Mouse (Mus musculus): Measurements from ENCODE around the gene Taf8. TPM values are rescaled to one million over a fixed set of nuclear protein-coding genes. Genes with fewer than 3 reads are reported as not detected.
"Not testable (repeated sequence)": the region's sequence is repeated elsewhere in the genome, so short reads cannot be mapped to it uniquely, and the experiment has no call there.

Taf8 gene
- polyA plus RNA-seq, 1 experiment from 2014 or later, result 15.9 TPM

- Histone ChIP-seq H3K4me2 (peak within 1 kb of the TSS; percentile 87), H3K27ac (ENCODE audit: low read depth, low read length) (peak within 1 kb of the TSS; percentile 57), H3K4me1 (ENCODE audit: control insufficient read depth, insufficient read depth, low read length) (peaks cover 28% of the 10 kb centered on the region), H3K27me3 (ENCODE audit: control insufficient read depth, insufficient read depth, low read length) (no peaks in the 10 kb centered on the region), H3K36me3 (ENCODE audit: control insufficient read depth, insufficient read depth, low read length) (peaks cover 2% of the 10 kb centered on the region; the same call in 1 of the 2 replicates), H3K9ac (ENCODE audit: low read depth, low read length) (peak within 1 kb of the TSS; percentile 80), H3K9me3 (replicated peaks; ENCODE audit: control insufficient read depth, low read length) (no peaks in the 10 kb centered on the region), H3K4me3 (ENCODE audit: low read depth, low read length) (peak within 1 kb of the TSS; percentile 49)
- WGBS (ENCODE audit: insufficient replicate concordance), result 2% methylated on average over 22 of the region's 22 CpGs
- peak; percentile 13; the same call in 1 of the 2 replicates for ATAC-seq (replicated peaks; ENCODE audit: insufficient number of reproducible peaks, low FRiP score, low TSS enrichment)
Observed at GRCm38 (mm10) chr17:47504941-47505346, 2.9 kb upstream of the Taf8 start, which contains the start of gene Ccnd3. Ccnd3 (plus strand) TSS chr17:47505051.

GRCm38 (mm10) chr17:47504228-47504627 is 2.1 kb upstream of the Taf8 start:
- no peak overlapping the region; the same call in 1 of the 2 replicates for H3K27ac ChIP-seq (ENCODE audit: low read depth, low read length)
- 60% methylated on average over 5 of the region's 5 CpGs for WGBS (ENCODE audit: insufficient replicate concordance)
- H3K9ac ChIP-seq (ENCODE audit: low read depth, low read length), result peak overlapping the region; percentile 80
- ATAC-seq (replicated peaks; ENCODE audit: insufficient number of reproducible peaks, low FRiP score, low TSS enrichment), result no peak
- no peaks in the 10 kb centered on the region for H3K9me3 ChIP-seq (replicated peaks; ENCODE audit: control insufficient read depth, low read length)
- H3K4me3 ChIP-seq (ENCODE audit: low read depth, low read length), result peak overlapping the region; percentile 49
- H3K36me3 ChIP-seq (ENCODE audit: control insufficient read depth, insufficient read depth, low read length), result peaks cover 2% of the 10 kb centered on the region; the same call in 1 of the 2 replicates
- H3K4me2 ChIP-seq, result peak overlapping the region; percentile 87
- H3K4me1 ChIP-seq (ENCODE audit: control insufficient read depth, insufficient read depth, low read length), result peaks cover 28% of the 10 kb centered on the region
- H3K27me3 ChIP-seq (ENCODE audit: control insufficient read depth, insufficient read depth, low read length), result no peaks in the 10 kb centered on the region

GRCm38 (mm10) chr17:47503689-47504088 is 1.6 kb upstream of the Taf8 start:
- H3K4me1 ChIP-seq (ENCODE audit: control insufficient read depth, insufficient read depth, low read length), result peaks cover 28% of the 10 kb centered on the region

GRCm38 (mm10) chr17:47502707-47503045 is 584 bp upstream of the Taf8 start:
- H3K4me3 ChIP-seq (ENCODE audit: low read depth, low read length), result peak overlapping the region; percentile 78; the same call in 1 of the 2 replicates
- H3K27ac ChIP-seq (ENCODE audit: low read depth, low read length); H3K9ac ChIP-seq (ENCODE audit: low read depth, low read length); ATAC-seq (replicated peaks; ENCODE audit: insufficient number of reproducible peaks, low FRiP score, low TSS enrichment); H3K27me3 ChIP-seq (ENCODE audit: control insufficient read depth, insufficient read depth, low read length); H3K36me3 ChIP-seq (ENCODE audit: control insufficient read depth, insufficient read depth, low read length); H3K9me3 ChIP-seq (replicated peaks; ENCODE audit: control insufficient read depth, low read length): not testable (repeated sequence)
- H3K4me2 ChIP-seq, result peak overlapping the region; percentile 90
- WGBS (ENCODE audit: insufficient replicate concordance), result 69% methylated on average over 6 of the region's 6 CpGs
- H3K4me1 ChIP-seq (ENCODE audit: control insufficient read depth, insufficient read depth, low read length), result peaks cover 22% of the 10 kb centered on the region

More at GRCm38 (mm10) chr17:47503689-47504088, 1.6 kb upstream of the Taf8 start:
- no peak for ATAC-seq (replicated peaks; ENCODE audit: insufficient number of reproducible peaks, low FRiP score, low TSS enrichment)
- H3K9ac ChIP-seq (ENCODE audit: low read depth, low read length), result no peak overlapping the region
- no peaks in the 10 kb centered on the region for H3K9me3 ChIP-seq (replicated peaks; ENCODE audit: control insufficient read depth, low read length)
- no peak overlapping the region for H3K4me2 ChIP-seq
- H3K36me3 ChIP-seq (ENCODE audit: control insufficient read depth, insufficient read depth, low read length), result peaks cover 2% of the 10 kb centered on the region; the same call in 1 of the 2 replicates
- H3K27me3 ChIP-seq (ENCODE audit: control insufficient read depth, insufficient read depth, low read length), result no peaks in the 10 kb centered on the region
- no peak overlapping the region for H3K4me3 ChIP-seq (ENCODE audit: low read depth, low read length)
- no peak overlapping the region for H3K27ac ChIP-seq (ENCODE audit: low read depth, low read length)

- no peak for ATAC-seq (replicated peaks; ENCODE audit: insufficient number of reproducible peaks, low FRiP score, low TSS enrichment)
- peaks cover 13% of the 10 kb centered on the region for H3K36me3 ChIP-seq (ENCODE audit: control insufficient read depth, insufficient read depth, low read length)
- H3K4me1 ChIP-seq (ENCODE audit: control insufficient read depth, insufficient read depth, low read length), result peaks cover 18% of the 10 kb centered on the region
- 6% methylated on average over 11 of the region's 11 CpGs for WGBS (ENCODE audit: insufficient replicate concordance)
- no peaks in the 10 kb centered on the region for H3K27me3 ChIP-seq (ENCODE audit: control insufficient read depth, insufficient read depth, low read length)
- peak overlapping the region; percentile 90 for H3K4me2 ChIP-seq
- H3K4me3 ChIP-seq (ENCODE audit: low read depth, low read length), result peak overlapping the region; percentile 78
- no peak overlapping the region for H3K27ac ChIP-seq (ENCODE audit: low read depth, low read length)
- H3K9ac ChIP-seq (ENCODE audit: low read depth, low read length), result peak overlapping the region; percentile 92
- no peaks in the 10 kb centered on the region for H3K9me3 ChIP-seq (replicated peaks; ENCODE audit: control insufficient read depth, low read length)
Observed at GRCm38 (mm10) chr17:47501531-47501930, 561 bp downstream of the Taf8 start.

- 74% methylated on average over 11 of the region's 11 CpGs for WGBS (ENCODE audit: insufficient replicate concordance)
- Histone ChIP-seq H3K4me1 (ENCODE audit: control insufficient read depth, insufficient read depth, low read length) (no peaks in the 10 kb centered on the region), H3K36me3 (ENCODE audit: control insufficient read depth, insufficient read depth, low read length) (peaks cover 65% of the 10 kb centered on the region), H3K27ac (ENCODE audit: low read depth, low read length) (peak overlapping the region; percentile 57; the same call in 1 of the 2 replicates), H3K9me3 (replicated peaks; ENCODE audit: control insufficient read depth, low read length) (no peaks in the 10 kb centered on the region), H3K4me3 (ENCODE audit: low read depth, low read length) (no peak overlapping the region), H3K27me3 (ENCODE audit: control insufficient read depth, insufficient read depth, low read length) (no peaks in the 10 kb centered on the region), H3K9ac (ENCODE audit: low read depth, low read length) (no peak overlapping the region), H3K4me2 (0 out of 2 replicates have a peak overlapping the region, but pooled peaks have one; percentile 6)
- peak; percentile 46; the same call in 1 of the 2 replicates for ATAC-seq (replicated peaks; ENCODE audit: insufficient number of reproducible peaks, low FRiP score, low TSS enrichment)
Observed at GRCm38 (mm10) chr17:47494132-47494531, 8.0 kb downstream of the Taf8 start.

DNA sequence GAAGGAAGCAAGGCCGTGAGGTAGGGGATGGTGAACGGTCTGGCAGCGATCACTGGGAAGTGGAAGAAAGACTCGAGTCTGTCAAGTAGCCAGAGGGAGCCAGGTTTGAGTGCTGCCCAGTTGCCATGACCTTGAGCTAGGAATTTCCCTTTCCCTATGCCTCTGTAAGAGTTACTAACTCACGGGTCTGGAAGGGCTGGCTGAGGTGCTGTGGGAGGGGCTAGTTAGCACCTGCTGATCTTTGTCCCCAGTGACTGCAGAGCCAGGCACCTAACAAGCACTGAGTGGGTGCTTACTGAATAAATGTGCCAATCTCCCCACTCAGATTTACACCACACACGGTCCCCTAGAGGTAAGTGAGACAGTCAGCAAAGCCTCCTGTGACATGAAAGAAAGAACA is 8.4 kb downstream of the Taf8 start:
- Histone ChIP-seq H3K36me3 (ENCODE audit: control insufficient read depth, insufficient read depth, low read length) (peaks cover 68% of the 10 kb centered on the region), H3K4me1 (ENCODE audit: control insufficient read depth, insufficient read depth, low read length) (no peaks in the 10 kb centered on the region), H3K27ac (ENCODE audit: low read depth, low read length) (peak overlapping the region; percentile 57; the same call in 1 of the 2 replicates), H3K4me3 (ENCODE audit: low read depth, low read length) (no peak overlapping the region), H3K27me3 (ENCODE audit: control insufficient read depth, insufficient read depth, low read length) (no peaks in the 10 kb centered on the region), H3K9ac (ENCODE audit: low read depth, low read length) (no peak overlapping the region), H3K4me2 (0 out of 2 replicates have a peak overlapping the region, but pooled peaks have one; percentile 6), H3K9me3 (replicated peaks; ENCODE audit: control insufficient read depth, low read length) (no peaks in the 10 kb centered on the region)
- WGBS (ENCODE audit: insufficient replicate concordance), result 80% methylated on average over 6 of the region's 6 CpGs
- ATAC-seq (replicated peaks; ENCODE audit: insufficient number of reproducible peaks, low FRiP score, low TSS enrichment), result no peak

GRCm38 (mm10) chr17:47492731-47493130 is 9.4 kb downstream of the Taf8 start:
- Histone ChIP-seq H3K27me3 (ENCODE audit: control insufficient read depth, insufficient read depth, low read length) (no peaks in the 10 kb centered on the region), H3K27ac (ENCODE audit: low read depth, low read length) (no peak overlapping the region), H3K36me3 (ENCODE audit: control insufficient read depth, insufficient read depth, low read length) (peaks cover 63% of the 10 kb centered on the region), H3K9ac (ENCODE audit: low read depth, low read length) (no peak overlapping the region), H3K9me3 (replicated peaks; ENCODE audit: control insufficient read depth, low read length) (no peaks in the 10 kb centered on the region), H3K4me2 (no peak overlapping the region), H3K4me3 (ENCODE audit: low read depth, low read length) (no peak overlapping the region), H3K4me1 (ENCODE audit: control insufficient read depth, insufficient read depth, low read length) (no peaks in the 10 kb centered on the region)
- 81% methylated on average over 6 of the region's 6 CpGs for WGBS (ENCODE audit: insufficient replicate concordance)
- no peak for ATAC-seq (replicated peaks; ENCODE audit: insufficient number of reproducible peaks, low FRiP score, low TSS enrichment)

- H3K36me3 ChIP-seq (ENCODE audit: control insufficient read depth, insufficient read depth, low read length), result peaks cover 51% of the 10 kb centered on the region
- ATAC-seq (replicated peaks; ENCODE audit: insufficient number of reproducible peaks, low FRiP score, low TSS enrichment), result no peak
Observed at GRCm38 (mm10) chr17:47490791-47491190, 11.3 kb downstream of the Taf8 start.

More at GRCm38 (mm10) chr17:47490791-47491190, 11.3 kb downstream of the Taf8 start:
- H3K9me3 ChIP-seq (replicated peaks; ENCODE audit: control insufficient read depth, low read length), result no peaks in the 10 kb centered on the region
- H3K27ac ChIP-seq (ENCODE audit: low read depth, low read length), result no peak overlapping the region
- WGBS (ENCODE audit: insufficient replicate concordance), result 77% methylated on average over 9 of the region's 9 CpGs
- no peak overlapping the region for H3K4me3 ChIP-seq (ENCODE audit: low read depth, low read length)
- peaks cover 1% of the 10 kb centered on the region for H3K4me1 ChIP-seq (ENCODE audit: control insufficient read depth, insufficient read depth, low read length)
- no peak overlapping the region for H3K9ac ChIP-seq (ENCODE audit: low read depth, low read length)
- H3K4me2 ChIP-seq, result no peak overlapping the region
- no peaks in the 10 kb centered on the region for H3K27me3 ChIP-seq (ENCODE audit: control insufficient read depth, insufficient read depth, low read length)
